Mouse (Mus musculus): ENCODE results near the gene Btbd19.

GRCm38 (mm10) chr4:117131890-117132793, 6.6 kb upstream of the Btbd19 start:
- TF ChIP-seq EP300 (IDR thresholded peaks at IDR 0.05) (no peak), CTCF (IDR thresholded peaks at IDR 0.05) (no peak)

Measured in lung, postnatal 0 days (tissue).